Mouse (Mus musculus): ENCODE measurements around the gene Ybx1.
A peak's percentile ranks its signal among the peaks of the same experiment; 100 is the strongest.
"Not testable (repeated sequence)": the region's sequence is repeated elsewhere in the genome, so short reads cannot be mapped to it uniquely, and the experiment has no call there.

Ybx1 gene

DNA sequence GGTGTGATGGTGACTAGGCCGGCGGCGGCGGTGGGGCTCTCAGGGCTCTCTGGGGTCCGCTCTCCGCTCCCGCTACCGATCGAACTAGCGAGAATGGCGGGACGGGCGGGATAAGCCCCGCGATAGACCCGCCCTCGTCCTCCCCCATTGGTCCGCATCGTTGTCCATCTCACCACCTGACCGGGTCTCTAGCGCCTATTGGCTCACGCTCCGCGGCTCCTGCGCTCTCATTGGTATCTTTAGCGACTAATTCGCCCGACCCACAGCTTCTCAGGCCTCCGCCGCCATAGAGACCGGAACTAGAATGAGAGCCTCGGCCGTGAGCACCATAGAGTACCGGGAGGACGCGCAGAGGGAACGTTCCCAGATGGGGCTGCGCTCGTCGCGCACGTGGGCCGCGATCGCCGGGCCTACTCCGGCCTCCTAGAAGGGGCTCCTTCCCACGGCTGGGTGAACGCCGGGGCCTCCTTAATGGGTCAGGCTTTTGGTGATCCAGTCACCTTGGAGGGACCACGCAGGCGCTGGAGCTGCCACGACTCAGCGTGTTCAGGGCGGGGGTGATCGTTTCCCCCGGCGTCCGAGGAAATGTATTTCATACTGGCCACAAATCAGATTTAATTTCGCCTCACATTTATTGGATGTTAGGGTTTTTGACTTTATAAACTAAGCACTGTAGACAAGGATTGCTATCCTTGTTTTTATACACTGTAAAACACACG lies at the start of gene Ybx1:
Gene Ybx1, minus strand, starts transcription at position 190 of the 719 bp plus-strand sequence.
- peak; percentile 99 to 100 for DNase-seq (ENCODE audit: low spot score in 2 of 2)

DNA sequence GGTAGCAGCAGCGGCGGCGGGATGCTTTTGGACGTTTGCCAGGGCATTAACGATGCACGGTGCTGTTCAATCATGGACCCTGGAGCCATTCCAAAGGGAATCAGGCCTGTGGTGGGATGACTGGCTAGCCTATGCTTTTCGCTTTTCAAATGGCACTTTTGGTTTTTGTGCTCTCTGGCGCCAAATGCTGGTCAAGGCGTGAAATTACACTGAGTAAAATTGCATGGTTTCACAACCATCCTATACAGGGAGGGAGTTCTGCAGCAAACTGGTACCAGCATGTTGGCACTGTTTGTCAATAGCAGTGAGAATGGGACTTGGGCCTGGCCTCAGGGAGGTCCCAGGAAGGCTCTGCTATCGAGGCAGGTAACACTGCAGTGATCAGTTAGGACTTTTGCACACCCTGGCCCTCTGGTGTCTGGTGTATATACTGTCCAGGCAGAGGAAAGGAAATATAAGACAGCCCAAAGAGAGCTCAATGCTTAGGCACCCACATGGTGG lies 44.5 kb upstream of the Ybx1 start:
- peak in 1 of 2 experiments; percentile 2 for DNase-seq (ENCODE audit: low spot score in 2 of 2)

DNA sequence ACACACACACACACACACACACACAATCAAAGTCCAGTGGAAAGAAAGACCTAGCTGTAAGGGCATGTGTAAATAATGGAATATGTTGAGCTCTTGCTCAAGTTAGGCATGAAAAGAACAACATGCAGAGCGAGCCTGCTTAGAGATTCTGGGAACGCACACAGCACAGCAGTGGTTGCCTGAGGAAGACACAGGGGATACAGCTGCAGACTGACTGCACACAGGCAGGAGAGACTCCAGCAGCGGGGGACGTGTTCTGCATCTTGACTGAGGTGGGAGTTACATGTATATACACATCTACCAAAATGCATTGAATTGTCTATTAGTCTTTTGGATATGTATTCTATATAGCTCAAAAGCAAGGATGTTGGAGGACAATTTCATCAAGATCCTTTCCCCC lies 44.0 kb upstream of the Ybx1 start:
- no peak for DNase-seq (ENCODE audit: low spot score in 2 of 2)

DNA sequence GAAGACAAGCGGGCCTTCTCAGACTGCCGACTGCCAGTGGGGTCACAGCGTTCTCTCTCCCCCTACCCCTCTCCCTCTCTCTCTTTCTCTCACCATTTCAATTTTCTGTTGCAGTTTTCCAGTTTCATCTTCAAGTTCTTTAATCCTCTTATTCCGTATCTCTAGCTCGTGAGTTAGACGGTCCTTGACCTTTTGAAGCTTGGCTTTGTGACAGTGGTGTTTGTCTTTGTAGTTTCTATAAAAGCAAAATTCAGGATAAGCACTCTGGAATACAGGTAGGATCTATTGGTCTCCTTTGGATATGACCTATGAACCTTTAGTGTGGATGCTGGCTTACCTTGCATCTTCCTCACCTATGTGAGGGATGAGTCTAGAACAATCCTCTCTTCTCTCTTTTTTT lies 39.1 kb upstream of the Ybx1 start:
- no peak for DNase-seq (ENCODE audit: low spot score in 2 of 2)

DNA sequence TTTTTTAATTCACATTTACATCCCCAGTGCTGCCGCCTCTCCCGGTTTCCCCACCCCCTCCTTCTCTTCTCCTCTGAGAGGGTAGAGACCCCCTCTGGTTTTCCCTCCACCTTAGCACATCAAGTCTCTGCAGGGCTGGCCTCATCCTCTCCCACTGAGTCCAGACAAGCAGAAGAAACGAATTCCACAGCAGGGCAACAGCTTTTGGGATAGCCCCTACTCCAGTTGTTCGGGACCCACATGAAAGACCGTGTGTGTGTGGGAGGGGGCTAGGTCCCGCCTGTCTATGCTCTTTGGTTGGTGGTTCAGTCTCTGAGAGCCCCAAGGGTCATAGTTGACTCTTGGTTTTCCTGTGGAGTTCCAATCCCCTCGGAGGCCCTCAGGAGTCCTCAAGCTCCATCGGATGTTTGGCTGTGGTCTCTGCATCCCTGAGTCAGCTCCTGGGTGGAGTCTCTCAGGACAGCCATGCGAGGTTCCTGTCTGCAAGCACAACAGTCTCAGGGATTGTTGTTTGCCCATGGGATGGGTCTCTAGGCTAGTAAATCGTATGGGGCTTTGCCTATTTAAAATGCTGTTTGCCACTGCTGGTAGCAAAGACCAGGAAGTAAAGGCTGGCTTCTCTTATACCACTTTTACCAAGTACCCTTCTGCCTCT lies 26.6 kb upstream of the Ybx1 start:
- peak in 1 of 2 experiments; percentile 8 for DNase-seq (ENCODE audit: low spot score in 2 of 2)

DNA sequence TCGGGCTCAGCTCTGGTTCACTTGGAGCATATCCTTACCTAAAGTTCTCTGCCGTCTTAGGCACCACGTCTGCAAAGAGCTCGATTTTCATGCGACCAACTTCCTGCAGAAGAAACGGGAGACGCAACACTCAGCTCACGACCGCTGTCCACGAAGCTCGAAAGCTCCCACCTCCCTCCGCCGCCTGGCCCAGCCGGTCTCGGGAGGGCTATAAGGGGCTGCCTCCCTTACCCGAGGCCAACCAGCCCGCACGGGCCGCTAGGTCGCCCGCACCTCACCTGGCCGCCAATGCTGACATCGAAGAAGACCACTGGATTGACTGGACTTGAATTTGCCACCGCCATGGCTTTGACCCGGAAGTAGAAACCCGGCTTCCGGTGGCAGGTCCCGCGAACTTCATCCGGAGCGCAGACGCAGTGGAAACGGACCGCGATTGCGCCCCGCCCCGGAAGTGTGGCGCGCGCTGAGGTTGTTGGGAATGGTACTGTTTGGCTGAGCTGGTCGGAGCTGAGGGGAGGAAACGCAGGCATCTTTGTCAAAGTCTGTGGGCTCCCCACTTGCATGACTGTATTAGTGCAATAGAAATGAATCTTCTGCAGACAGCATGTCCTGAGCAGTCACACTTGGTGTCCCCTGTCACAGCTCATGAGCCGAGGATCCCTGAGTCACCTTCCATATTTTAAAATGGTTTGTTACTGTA lies 25.9 kb upstream of the Ybx1 start, which contains the start of gene Ppih:
Gene Ppih, minus strand, starts transcription at position 416 of the 700 bp plus-strand sequence.
- peak; percentile 94 to 95 for DNase-seq (ENCODE audit: low spot score in 2 of 2)

DNA sequence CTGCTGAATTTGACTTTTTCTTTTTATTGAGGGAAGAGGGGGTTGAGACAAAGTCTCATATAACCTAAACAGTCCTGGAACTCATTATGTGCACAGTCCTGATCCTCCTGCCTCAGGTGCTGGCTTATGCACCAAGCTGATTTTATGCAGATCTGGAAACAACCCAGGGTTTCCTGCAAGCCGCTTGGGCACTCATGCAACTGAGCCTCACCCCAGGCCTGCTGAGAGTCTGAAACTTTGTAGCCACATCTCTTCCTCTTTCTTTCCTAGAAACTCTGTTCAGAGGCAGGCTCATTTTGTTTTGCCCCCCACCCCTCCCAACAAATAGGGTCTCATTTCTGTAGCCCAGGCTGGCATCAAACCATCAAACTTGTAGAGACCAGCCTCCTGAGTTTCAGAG lies 19.4 kb upstream of the Ybx1 start:
- no peak for DNase-seq (ENCODE audit: low spot score in 2 of 2)

DNA sequence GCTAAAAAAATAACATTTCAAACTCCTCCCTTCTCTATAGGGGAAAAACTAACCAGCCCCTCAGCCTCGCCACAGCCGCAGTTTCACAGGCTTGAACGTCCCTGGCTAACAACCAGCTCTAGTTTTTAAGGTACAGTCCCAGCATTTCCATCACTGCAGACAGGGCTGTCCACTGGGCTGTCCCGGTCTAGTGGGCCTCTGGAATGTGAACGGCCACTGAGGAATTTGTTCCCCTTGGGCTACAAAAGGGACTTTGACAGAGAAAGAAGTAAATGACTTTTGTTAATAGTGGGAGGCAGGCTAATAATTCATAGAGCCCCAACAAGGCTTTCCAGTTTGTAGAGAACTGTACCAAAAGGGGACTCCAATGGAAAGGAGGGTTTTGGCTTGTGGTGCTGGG lies 11.0 kb upstream of the Ybx1 start:
- no peak for DNase-seq (ENCODE audit: low spot score in 2 of 2)

DNA sequence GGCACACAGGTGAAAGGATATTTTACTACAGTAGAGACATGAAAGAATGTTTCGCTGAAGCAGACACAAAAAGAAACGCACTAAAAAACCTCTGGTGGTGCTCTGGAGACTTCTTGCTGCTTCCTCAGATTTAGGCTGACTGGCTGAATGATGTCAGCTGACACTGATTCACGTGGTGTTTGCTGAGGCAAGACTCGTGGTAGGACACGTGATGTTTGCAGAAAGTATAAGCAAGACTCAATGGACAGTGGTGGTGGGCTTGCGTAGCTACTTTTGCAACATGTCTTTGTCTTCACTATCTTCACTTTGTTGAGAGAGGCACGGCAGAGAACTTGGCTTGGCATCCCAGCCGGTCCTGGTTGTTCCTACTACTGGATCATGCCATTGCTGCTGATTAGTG lies 8.9 kb upstream of the Ybx1 start:
- DNase-seq (ENCODE audit: low spot score in 2 of 2) = no peak

DNA sequence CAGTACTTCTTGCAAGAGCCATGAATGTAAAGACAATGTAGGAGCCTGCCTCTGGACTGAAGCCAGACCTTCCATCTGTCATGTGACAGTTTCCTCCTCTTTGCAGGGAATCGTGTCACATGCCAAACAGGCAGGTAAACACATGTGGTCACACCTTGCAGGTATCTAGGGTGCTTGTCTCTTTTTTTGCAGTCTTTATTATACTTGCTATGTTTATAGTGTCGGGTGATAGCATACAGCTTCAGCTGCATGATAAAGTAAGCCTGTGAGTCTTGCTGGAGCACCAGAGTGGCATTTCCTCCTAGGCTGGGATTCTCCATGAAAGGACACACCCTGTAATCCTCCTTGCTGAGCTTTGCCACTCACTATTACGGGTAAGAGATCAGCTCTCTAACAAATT lies 7.4 kb upstream of the Ybx1 start:
- DNase-seq (ENCODE audit: low spot score in 2 of 2) = no peak

DNA sequence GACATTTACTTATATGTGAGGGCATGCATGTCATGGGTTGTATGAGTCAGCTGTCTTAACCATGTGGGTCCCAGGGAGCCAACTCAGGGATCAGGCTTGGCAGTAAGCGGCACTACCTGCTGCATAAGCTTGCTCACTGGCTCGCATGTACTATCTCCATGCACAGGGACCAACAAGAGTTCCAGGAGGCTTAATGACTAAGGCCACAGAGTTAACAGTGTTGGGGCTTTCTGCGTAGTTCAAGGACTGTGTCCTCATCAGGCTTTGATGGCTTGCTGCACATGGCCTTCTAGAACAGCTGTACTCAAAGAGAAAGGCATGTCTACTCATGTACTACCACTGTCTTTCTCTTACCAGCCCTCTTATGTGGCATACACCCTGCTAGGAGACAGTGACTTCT lies 6.4 kb upstream of the Ybx1 start:
- no peak for DNase-seq (ENCODE audit: low spot score in 2 of 2)

DNA sequence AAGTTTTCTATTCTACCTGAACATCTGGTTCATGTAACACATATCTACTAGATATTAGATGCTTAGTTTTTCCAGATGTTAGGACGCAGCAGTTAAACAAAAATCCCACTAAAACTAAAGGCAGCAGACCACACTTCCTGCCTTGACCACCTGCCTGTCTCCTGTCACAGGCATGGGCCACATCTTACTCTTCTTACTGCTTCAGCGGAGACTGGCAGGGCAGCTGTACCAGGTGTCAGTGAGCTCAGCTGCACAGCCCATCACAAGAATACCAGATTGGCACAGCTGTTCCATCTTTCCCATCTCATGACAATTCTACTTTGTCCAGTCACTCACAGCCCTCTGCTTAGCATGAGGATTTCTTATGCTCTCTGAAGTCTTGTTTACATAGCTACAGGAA lies 3.0 kb upstream of the Ybx1 start:
- DNase-seq (ENCODE audit: low spot score in 2 of 2) = no peak

DNA sequence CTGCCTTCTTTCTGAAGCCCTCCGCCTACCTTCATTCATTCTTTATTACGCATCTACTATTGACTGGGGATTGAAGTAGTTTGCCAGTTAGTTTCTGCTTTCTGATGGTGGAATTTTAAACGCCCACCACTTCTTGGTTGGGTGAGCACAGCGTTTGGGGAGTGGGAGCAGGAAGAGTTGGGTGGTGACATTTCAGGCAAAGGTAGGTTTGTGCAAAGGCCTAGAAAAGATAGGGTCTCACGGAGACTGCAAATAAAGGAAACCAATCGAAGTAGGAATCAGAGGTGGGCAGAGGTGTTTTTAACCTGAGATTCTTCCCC lies 690 bp upstream of the Ybx1 start:
- no peak for DNase-seq (ENCODE audit: low spot score in 2 of 2)

DNA sequence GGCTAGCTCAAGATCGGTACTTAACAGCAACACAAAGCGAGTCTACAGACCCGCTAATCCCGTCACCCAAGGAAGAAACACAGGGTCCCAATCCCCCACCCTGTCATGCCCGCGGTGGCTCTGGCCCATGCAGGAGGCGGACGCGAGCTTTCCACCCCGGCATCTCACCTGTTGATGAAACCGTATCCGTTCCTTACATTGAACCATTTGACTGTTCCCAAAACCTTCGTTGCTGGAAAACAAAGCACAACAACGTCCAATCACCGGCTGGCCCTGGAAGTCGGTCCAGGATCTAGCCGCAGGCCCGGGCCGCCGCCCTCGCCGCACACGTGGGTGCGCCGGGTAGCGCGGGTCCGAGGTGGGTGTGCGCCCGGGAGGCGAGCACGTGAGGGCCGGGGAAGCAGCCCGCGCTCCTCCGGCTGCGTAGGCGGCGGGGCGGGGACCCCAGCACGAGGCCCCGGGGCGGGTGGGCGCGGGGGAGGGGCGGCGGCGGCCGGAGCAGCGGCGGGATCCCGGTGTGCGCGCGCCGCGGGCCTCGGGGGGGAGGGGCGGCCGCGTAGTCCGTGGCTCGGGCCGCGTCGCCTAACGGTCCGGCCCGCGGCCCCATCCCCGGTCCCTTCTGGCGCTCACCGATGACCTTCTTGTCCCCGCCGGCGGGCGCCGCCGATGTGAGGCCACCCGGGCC lies 688 bp downstream of the Ybx1 start:
- DNase-seq (ENCODE audit: low spot score in 2 of 2) = peak; percentile 7 to 31

DNA sequence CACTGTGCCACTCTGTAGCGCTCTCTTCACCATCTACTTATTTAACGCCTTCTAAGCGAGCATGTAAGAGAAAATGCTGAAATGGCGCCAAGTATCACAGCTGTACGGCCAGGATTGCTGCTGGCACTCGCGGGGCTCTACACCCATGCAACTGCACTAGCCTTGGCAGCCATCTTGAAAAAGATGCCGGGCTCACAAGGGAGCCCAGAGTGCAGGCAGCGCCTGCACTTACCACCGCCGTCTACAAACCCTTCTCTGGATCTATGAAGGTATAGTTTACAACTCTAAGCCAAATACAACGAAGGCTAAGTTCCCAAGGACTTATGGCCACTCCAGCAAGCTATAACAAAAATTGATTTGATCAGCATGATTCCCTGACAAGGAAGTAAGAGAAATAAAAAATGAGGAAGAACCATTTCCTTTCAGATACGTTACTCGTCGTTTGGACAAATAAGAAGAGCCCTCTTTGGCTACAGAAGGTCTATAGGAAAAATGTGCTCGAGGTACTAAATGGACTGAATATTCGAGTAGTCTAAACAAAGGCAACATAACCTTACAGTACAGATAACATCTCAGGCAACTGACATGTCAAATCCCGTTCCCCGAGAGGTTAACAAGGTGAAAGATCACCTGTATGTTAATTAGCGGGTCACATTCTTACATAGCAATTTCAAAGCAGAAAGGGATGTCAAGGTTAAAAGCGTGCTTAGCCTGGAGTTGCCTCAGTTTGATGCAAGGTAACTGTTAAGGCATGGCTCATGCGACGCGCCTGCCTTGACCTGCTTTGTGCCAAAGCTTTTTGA lies 1.4 kb downstream of the Ybx1 start:
- peak; percentile 55 to 59 for DNase-seq (ENCODE audit: low spot score in 2 of 2)

DNA sequence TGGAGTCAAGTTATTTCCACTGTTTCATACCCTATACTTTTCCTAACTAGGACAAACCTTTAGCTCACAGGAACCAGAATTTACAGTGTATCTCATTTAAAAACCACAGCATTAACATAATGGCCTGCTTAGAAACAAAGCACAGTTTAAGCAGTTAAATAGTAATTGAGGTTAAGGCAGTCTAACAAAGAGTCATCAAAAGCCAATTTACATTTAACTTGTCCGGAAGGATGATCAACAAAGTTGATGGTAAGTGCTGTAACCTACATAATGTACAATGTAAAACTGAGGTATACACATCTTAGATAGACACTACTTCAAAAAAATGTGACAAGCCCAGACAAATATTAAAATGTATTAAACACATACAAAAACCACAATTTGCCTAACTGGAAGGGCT lies 2.5 kb downstream of the Ybx1 start:
- no peak for DNase-seq (ENCODE audit: low spot score in 2 of 2)

DNA sequence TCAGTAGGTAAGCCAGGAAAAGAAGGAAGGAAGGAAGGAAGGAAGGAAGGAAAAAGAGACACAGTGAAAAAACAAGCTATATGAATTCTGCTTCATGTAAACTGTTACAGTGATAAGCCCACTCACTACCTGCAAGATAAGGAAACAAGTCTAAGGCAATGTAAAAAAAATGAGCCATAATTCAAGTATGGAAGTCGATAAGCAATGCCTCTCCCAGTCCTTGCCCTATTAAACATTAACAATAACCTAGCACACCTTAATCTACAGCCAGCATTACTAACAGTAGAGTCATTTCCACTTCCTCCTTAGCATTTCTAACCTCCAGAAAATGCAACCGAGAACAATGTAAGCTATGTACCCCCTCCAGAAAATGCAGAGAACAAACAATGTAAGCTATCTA lies 9.1 kb downstream of the Ybx1 start:
- no peak for DNase-seq (ENCODE audit: low spot score in 2 of 2)

DNA sequence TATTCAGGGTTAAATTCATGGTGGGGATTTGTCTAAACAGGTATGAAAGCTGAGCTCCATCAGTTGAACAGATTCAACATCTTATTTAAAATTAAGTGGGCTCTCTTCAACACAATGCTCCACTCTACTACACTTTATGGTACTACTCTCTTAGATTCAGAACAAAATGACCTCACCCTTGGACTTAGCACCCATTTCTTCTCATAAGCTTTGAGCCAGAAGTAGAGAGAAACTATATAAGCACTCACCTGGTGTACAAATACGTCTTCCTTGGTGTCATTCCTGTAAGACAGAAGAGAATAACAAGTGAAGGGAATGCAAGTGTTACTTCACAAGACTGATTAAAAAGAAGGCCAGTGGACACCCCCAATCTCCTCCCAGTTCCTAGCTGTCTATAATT lies 9.5 kb downstream of the Ybx1 start:
- DNase-seq (ENCODE audit: low spot score in 2 of 2) = no peak

DNA sequence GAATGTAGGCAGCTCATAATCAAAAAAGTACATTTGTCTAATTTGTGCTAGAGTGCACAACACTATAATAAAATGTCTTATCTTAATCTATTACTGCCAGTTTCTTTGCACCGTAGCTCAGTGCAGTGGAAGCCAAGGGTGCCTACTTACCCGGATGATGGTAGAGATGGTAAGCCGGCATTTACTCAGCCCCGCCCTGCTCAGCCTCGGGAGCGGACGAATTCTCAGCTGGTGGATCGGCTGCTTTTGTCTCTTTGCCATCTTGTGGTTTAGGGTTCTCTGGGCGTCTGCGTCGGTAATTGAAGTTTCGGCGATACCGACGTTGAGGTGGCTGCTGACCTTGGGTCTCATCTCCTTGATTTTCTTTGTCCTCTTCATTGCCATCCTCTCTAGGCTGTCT lies 15.6 kb downstream of the Ybx1 start:
- DNase-seq (ENCODE audit: low spot score in 2 of 2) = not testable (repeated sequence)

DNA sequence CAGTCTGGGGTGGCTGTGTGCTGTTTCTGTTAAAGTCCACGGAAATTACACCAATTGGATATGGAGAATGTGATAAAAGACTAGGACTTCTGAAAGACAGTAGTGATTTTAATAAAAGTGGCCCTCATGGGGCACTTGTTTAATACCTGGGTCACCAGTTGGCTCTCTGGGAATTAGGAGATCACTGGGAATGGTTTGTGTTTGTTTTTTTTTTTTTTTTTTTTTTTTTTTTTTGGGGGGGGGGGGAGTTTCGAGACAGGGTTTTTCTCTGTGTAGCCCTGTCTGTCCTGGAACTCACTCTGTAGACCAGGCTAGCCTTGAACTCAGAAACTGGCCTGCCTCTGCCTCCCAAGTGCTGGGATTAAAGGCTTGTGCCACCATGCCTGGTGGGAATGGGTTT lies 18.7 kb downstream of the Ybx1 start:
- DNase-seq (ENCODE audit: low spot score in 2 of 2) = no peak

DNA sequence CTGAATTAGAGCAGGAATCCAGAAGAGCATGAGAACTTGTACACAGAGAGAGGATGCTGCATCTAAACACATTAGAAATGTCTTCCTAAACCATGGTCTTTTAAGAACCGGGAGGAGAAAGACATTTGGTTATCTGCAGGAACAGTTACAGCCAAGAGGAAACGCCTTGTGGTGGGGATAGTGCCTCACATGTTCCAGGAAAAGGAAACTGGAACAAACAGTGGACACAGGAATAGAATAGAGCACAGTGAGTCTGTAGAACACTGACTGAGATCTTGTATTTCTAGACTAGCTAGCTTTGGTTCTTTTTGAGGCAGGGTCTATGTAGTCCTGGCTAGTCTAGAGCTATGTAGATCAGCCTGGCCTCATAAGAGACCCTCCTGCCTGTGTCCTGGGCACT lies 19.2 kb downstream of the Ybx1 start:
- DNase-seq (ENCODE audit: low spot score in 2 of 2) = peak; percentile 62 to 74

Measured in heart, adult 9 months (tissue).